Mouse (Mus musculus) kidney, embryonic 14.5 days (tissue): Measurements from ENCODE around the gene Rgp1. TPM values are rescaled to one million over a fixed set of nuclear protein-coding genes. Genes with fewer than 3 reads are reported as not detected.
"Not testable (repeated sequence)": the region's sequence is repeated elsewhere in the genome, so short reads cannot be mapped to it uniquely, and the experiment has no call there.

ENCODE experiments used
- ATAC-seq: fragments of 200-750 bp; cut with Nextera tagmentation; 2 replicates; pipeline ENCODE4 v1.8.0; 2017; ENCODE audit warnings: moderate number of reproducible peaks, mild to moderate bottlenecking, moderate TSS enrichment, moderate library complexity; ENCODE audit not compliant: low FRiP score, low TSS enrichment
- H3K27ac ChIP-seq: fragments of 300-500 bp; sonication (generic); 2 replicates; pipeline ENCODE4 v1.5.1; 2014; ENCODE audit warnings: low read depth, mild to moderate bottlenecking, low read length, moderate library complexity, mixed read lengths
- H3K27me3 ChIP-seq: fragments of 300-500 bp; sonication (generic); 2 replicates; pipeline ENCODE4 v1.6.1; 2014; ENCODE audit warnings: mild to moderate bottlenecking, low read length; ENCODE audit not compliant: control insufficient read depth, insufficient read depth
- H3K36me3 ChIP-seq: fragments of 300-500 bp; sonication (generic); 2 replicates; pipeline ENCODE4 v1.6.1; 2014; ENCODE audit warnings: low read length, mixed read lengths; ENCODE audit not compliant: control insufficient read depth, insufficient read depth
- H3K4me1 ChIP-seq: fragments of 300-500 bp; sonication (generic); 2 replicates; pipeline ENCODE4 v1.6.1; 2014; ENCODE audit warnings: low read length, mixed read lengths; ENCODE audit not compliant: control insufficient read depth, insufficient read depth
- H3K4me2 ChIP-seq: fragments of 300-500 bp; sonication (generic); replicated peaks from 2 replicates; pipeline ENCODE4 v1.6.1; 2014; ENCODE audit warnings: low read depth, mild to moderate bottlenecking, low read length
- H3K4me3 ChIP-seq: fragments of 300-500 bp; sonication (generic); 2 replicates; pipeline ENCODE4 v1.5.1; 2014; ENCODE audit warnings: mild to moderate bottlenecking, low read length
- H3K9ac ChIP-seq: fragments of 300-500 bp; sonication (generic); 2 replicates; pipeline ENCODE4 v1.6.1; 2014; ENCODE audit warnings: low read depth, mild to moderate bottlenecking, low read length, moderate library complexity
- H3K9me3 ChIP-seq: fragments of 300-500 bp; sonication (generic); 2 replicates; pipeline ENCODE4 v1.6.1; 2016; ENCODE audit warnings: low read length; ENCODE audit not compliant: control insufficient read depth
- WGBS: fragments of 180-500 bp; shearing (Covaris S2); extraction: QIAGEN DNeasy Blood & Tissue Kit; methylation state at CpG from one replicate; pipeline ENCODE4 v1.1.7; 2014; 5-methylcytosine and 5-hydroxymethylcytosine counted together
- polyA plus RNA-seq: library from polyadenylated mRNA; unstranded; fragments of >200 nt; fragmentation: Nextera tagmentation; extraction: Ambion mirVana; gene quantifications from 2 replicates; pipeline ENCODE4 v1.2.1, GENCODE M21; 2014

Gene Rgp1
- polyA plus RNA-seq, 1 experiment from 2014 or later, result 34.4 TPM

DNA sequence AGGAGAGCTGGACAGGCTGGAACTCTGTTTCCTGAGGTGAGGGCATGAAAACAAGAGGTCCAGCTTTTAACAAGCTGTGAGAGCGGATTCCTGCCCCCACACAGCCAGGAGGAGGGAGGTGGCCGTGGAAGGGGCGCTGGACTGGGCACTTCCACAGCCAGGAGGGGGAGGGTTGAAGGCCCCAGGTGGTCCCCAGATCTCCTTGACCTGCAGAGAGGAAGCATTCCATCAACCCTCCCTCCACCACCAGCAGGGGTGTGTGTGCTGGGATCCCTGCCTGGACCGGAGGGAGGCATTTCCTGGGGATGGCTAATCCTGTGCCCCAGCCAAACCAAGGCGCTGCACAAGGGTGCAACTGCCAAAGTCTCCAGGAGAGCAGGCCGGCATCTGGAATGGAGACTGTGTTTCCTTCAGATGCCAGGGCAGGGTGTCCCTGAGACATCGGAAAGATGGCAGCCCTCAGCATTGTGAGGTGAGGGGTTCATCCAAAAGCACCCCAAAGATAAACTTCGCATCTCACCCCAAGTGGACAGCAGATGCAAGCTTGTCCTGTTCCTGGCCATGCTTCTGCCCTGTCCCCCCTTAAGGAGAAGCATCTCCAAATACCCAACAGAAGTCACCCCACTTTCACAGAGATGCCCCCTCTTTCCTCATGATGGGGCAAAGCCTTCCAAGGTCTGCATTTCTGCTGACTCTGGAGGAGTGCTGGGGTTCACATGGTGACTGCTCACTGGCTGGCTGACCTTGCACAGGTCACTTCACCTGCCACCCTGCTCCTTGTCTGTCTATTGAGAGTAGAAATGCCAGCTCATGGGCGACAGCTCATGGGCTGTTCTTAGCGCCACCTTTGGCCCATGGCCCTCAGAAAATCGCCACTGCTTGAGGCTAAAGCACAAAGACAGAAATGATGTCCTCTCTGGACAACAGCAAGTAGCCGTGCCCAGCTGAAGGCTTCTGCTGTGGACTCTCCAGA lies 6.2 kb downstream of the Rgp1 start, which contains the start of gene Msmp:
TSS of gene Msmp (minus strand) at position 51 of the 973 bp plus-strand sequence.
- 66% methylated on average over 12 of the region's 12 CpGs for WGBS
- ATAC-seq, result peak; percentile 37; the same call in 1 of the 2 replicates
- H3K4me1 ChIP-seq, result peaks cover 16% of the 10 kb centered on the region; the same call in 1 of the 2 replicates
- H3K4me2 ChIP-seq, result no peak within 1 kb of the TSS
- peaks cover 37% of the 10 kb centered on the region for H3K36me3 ChIP-seq
- no peak within 1 kb of the TSS for H3K4me3 ChIP-seq
- no peak within 1 kb of the TSS for H3K9ac ChIP-seq
- no peaks in the 10 kb centered on the region for H3K27me3 ChIP-seq
- no peaks in the 10 kb centered on the region for H3K9me3 ChIP-seq
- H3K27ac ChIP-seq, result no peak within 1 kb of the TSS

DNA sequence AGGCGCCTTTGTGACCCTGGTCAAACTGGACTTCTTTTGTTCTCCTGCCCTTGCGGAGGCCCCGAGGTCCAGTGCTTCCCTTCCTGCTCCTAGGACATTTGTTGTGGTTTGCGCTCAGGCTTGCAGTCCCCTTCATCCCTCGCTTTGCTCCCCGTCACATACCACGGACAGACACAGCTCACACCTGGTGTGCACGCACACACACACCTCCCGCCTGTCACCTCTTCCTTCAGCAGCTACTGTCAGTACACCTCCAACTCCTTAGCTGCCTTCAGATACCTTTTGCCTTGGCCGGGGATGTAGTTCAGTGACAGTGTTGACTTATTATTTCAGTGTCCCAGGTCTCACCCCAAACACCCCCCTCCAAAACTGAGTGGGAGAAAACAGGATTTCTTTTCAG lies 7.2 kb downstream of the Rgp1 start:
- Histone ChIP-seq H3K27me3 (no peaks in the 10 kb centered on the region), H3K4me1 (0 out of 2 replicates have a peak, but pooled peaks cover 13% of the 10 kb centered on the region), H3K9me3 (no peaks in the 10 kb centered on the region), H3K4me3 (no peak overlapping the region), H3K9ac (0 out of 2 replicates have a peak overlapping the region, but pooled peaks have one; percentile 23), H3K4me2 (no peak overlapping the region), H3K27ac (no peak overlapping the region), H3K36me3 (peaks cover 34% of the 10 kb centered on the region)
- no peak for ATAC-seq
- 43% methylated on average over 10 of the region's 10 CpGs for WGBS

DNA sequence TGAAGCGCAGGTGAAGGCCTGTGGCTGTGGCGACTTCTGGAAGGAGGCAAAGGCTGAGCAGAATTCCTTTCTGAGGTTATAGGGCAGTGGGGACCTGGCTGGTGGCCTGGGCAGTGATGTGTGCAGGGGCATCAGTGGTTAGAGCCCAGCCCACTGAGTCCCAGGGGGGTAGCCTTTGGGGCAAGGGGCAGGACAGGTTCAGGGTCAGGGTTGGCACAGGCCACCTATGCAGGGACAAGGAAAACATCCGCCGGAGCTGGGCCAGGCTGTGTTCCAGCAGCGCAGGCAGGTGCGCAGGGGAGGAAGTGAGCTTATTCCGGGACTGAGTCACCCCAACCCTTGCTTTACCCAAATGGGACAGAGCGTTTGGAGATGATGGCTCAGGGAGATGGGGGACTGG lies 7.9 kb downstream of the Rgp1 start:
- 0 out of 2 replicates have a peak, but pooled peaks cover 13% of the 10 kb centered on the region for H3K4me1 ChIP-seq
- ATAC-seq, result no peak
- H3K27me3 ChIP-seq, result no peaks in the 10 kb centered on the region
- H3K9ac ChIP-seq, result no peak overlapping the region
- WGBS, result 78% methylated on average over 8 of the region's 8 CpGs
- H3K9me3 ChIP-seq, result no peaks in the 10 kb centered on the region
- peaks cover 27% of the 10 kb centered on the region for H3K36me3 ChIP-seq
- no peak overlapping the region for H3K4me3 ChIP-seq
- no peak overlapping the region for H3K27ac ChIP-seq
- H3K4me2 ChIP-seq, result no peak overlapping the region

DNA sequence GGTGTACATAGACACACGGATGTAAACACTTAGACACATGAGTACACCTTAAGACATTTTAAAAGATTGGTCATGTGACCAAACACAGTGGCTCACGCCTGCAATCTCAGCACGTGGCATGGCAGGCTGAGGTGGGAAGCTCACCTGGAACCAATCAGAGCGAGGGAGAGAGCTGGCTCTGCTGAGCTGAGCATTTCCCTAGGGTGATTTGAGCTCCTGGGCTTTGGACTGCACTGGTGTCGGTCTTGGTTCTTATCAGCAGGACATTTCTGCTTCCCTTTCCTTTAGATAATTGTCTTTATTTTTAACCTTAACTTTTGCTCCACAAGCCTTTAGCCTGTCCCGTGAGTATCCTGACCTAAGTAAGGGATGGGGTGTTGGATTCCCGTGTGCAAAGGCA lies 9.2 kb downstream of the Rgp1 start:
- WGBS, result 71% methylated on average over 7 of the region's 7 CpGs
- Histone ChIP-seq H3K27ac (no peak overlapping the region), H3K4me3 (no peak overlapping the region), H3K36me3 (peaks cover 14% of the 10 kb centered on the region), H3K4me2 (no peak overlapping the region), H3K9ac (no peak overlapping the region), H3K27me3 (no peaks in the 10 kb centered on the region), H3K4me1 (0 out of 2 replicates have a peak, but pooled peaks cover 13% of the 10 kb centered on the region), H3K9me3 (no peaks in the 10 kb centered on the region)
- no peak for ATAC-seq

DNA sequence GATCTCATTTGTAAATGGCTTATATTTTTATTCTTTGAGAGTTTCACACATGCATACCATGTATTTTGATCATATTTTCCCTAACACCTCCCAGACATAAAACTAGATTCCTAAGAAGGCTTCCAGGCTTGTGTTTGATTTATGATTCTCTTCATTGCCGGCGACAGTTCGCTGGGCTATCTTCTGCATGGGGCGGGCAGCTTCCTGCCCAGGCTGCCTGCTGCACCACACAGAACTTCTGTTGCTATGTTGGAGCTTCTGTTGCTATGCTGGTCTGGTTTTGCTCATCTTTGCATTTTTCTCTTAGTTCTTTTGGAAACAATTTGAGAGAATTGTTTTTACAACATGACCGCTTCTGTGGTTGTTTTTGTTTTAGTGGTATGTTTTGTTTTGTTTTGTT lies 13.0 kb downstream of the Rgp1 start:
- no peak overlapping the region for H3K4me2 ChIP-seq
- H3K9ac ChIP-seq, result no peak overlapping the region
- 45% methylated on average over 5 of the region's 5 CpGs for WGBS
- no peak overlapping the region for H3K27ac ChIP-seq
- H3K27me3 ChIP-seq, result no peaks in the 10 kb centered on the region
- H3K36me3 ChIP-seq, result no peaks in the 10 kb centered on the region
- no peaks in the 10 kb centered on the region for H3K9me3 ChIP-seq
- H3K4me1 ChIP-seq, result 0 out of 2 replicates have a peak, but pooled peaks cover 3% of the 10 kb centered on the region
- no peak overlapping the region for H3K4me3 ChIP-seq
- ATAC-seq, result no peak

DNA sequence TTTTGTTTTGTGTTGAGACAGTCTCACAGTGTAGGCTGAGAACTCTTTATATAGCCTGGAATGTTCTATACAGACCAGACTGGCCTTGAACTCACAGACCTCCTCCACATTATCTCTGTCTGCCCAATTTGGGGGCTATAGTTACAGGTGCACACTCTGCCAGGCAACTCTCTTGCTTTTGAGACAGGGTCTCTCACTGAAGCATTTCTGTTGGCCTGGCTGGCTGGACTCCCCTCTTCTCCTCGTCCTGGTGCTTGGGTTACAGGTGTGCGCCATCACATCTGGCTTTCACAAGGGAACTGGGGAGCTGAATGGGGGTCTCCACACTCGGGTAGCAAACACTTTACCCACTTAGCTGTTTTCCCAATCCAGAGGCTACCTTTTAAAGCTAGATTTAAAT lies 13.4 kb downstream of the Rgp1 start:
- H3K4me2 ChIP-seq, result no peak overlapping the region
- WGBS, result 74% methylated on average over 3 of the region's 3 CpGs
- no peak overlapping the region for H3K9ac ChIP-seq
- H3K27ac ChIP-seq, result no peak overlapping the region
- H3K4me1 ChIP-seq, result 0 out of 2 replicates have a peak, but pooled peaks cover 3% of the 10 kb centered on the region
- no peaks in the 10 kb centered on the region for H3K36me3 ChIP-seq
- H3K27me3 ChIP-seq, result no peaks in the 10 kb centered on the region
- H3K9me3 ChIP-seq, result no peaks in the 10 kb centered on the region
- no peak overlapping the region for H3K4me3 ChIP-seq
- ATAC-seq, result no peak

DNA sequence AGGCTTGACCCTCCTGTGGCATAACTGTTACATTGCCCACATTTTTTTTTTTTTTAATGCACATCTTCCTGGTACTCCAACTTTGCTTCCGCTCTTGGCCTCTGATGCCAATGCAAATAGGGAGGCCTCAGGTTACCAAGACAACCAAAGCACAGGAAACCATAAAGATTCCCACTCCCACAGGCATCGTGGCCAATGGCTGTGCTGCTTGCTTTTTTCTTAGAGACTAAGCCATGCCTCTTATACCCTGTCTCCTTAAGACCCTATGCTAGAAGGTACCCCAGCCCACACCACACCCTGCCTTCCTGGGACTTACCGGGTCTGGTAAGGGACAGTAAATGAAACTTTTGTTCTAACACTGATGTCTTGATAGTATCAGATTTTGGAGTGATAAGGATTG lies 14.9 kb downstream of the Rgp1 start:
- Histone ChIP-seq H3K36me3 (no peaks in the 10 kb centered on the region), H3K27ac (no peak overlapping the region), H3K9me3 (no peaks in the 10 kb centered on the region), H3K27me3 (no peaks in the 10 kb centered on the region), H3K4me3 (no peak overlapping the region), H3K4me1 (no peaks in the 10 kb centered on the region), H3K4me2 (no peak overlapping the region), H3K9ac (no peak overlapping the region)
- WGBS, result 38% methylated on average over 3 of the region's 3 CpGs
- no peak for ATAC-seq

DNA sequence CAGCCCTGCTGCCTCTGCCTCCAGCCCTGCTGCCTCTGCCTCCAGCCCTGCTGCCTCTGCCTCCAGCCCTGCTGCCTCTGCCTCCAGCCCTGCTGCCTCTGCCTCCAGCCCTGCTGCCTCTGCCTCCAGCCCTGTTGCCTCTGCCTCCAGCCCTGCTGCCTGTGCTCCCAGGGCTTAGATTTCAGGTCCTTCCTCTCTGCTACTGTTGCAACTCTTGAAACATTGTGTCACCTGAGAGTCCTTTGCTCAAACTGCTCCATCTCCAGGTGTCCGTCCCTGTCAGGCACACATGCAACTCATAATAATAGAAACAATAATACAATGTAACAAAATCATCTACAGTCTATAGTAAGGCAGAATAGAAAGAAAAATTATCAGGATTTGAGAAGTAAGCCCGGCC lies 18.1 kb downstream of the Rgp1 start:
- WGBS, result 78% methylated on average over 2 of the region's 2 CpGs
- H3K9me3 ChIP-seq, H3K4me2 ChIP-seq, H3K27ac ChIP-seq, ATAC-seq, H3K4me1 ChIP-seq, H3K36me3 ChIP-seq, H3K9ac ChIP-seq, H3K27me3 ChIP-seq, H3K4me3 ChIP-seq: not testable (repeated sequence)

DNA sequence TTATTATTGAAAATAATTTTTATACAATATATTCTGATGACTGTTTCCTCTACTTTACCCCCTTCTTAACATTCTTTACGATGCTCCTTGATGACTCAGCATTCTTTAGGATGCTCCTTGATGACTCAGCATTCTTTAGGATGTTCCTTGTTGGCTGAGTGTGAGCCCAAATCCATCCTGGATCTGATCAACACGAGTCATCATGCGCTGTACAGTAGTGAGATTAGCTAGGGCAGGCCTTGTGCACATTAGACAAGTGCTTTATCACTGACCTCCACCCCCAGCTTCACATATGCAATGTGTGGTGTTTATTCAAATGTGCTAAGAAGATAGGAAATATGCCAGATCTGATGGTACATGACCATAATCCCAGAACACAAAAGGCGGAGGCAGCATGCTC lies 19.7 kb downstream of the Rgp1 start:
- Histone ChIP-seq H3K4me3 (no peak overlapping the region), H3K9ac (no peak overlapping the region), H3K27me3 (no peaks in the 10 kb centered on the region), H3K36me3 (no peaks in the 10 kb centered on the region), H3K4me2 (no peak overlapping the region), H3K9me3 (no peaks in the 10 kb centered on the region), H3K27ac (no peak overlapping the region), H3K4me1 (no peaks in the 10 kb centered on the region)
- ATAC-seq, result no peak
- WGBS, result 79% methylated on average over 4 of the region's 4 CpGs
